Mouse (Mus musculus) myocyte (in vitro differentiated cells): ENCODE measurements at regions not wholly inside any gene's neighbourhood (a gene's known extent, or its start where the extent isn't known, plus 50 kb on each side); places are given as distances from the start of the nearest gene placed in this dataset.
A peak's percentile ranks its signal among the peaks of the same experiment; 100 is the strongest.

ENCODE experiments used
- MYOD1 ChIP-seq, 3 experiments: IDR thresholded peaks; one replicate each; pipeline ENCODE4 v1.6.1; 2011; ENCODE audit warnings: control low read depth in 2 of 3, low read depth in 2 of 3, mild to moderate bottlenecking in 2 of 3, moderate library complexity in 1 of 3; ENCODE audit not compliant: insufficient read length in 2 of 3, control insufficient read depth in 1 of 3
- POLR2AphosphoS2 ChIP-seq: IDR thresholded peaks from one replicate; pipeline ENCODE4 v1.6.1; 2011; ENCODE audit warnings: low read depth, control low read depth; ENCODE audit not compliant: insufficient read length

DNA sequence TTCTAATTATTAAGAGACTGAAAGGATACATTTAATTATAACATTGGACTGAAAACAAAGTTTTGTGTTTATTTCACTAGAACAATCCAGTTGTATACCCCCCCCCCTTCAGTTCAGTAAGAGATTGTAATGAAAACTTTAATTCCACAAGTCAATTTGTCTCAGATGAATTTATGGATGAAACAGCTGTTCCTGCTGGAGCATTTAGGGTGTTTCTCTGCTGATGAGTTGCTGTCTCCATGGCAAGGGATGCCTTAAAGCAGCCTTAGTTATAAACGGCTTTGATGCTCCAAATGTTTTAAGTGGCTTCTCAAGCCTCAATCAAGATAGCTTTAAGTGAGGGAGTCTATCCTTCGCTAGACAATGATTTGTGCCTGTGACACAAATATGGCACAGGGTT, 112.1 kb upstream of the Ctso start:
- TF ChIP-seq POLR2AphosphoS2 (no peak), MYOD1 (IDR thresholded peaks at IDR 0.05; ENCODE audit: control insufficient read depth in 1 of 3, insufficient read length in 2 of 3, low read depth in 2 of 3) (peak; percentile 49 to 73 (median 53))
